Mouse (Mus musculus) lung, embryonic 15.5 days (tissue): ENCODE data around the gene Vwa7. TPM values are rescaled to one million over a fixed set of nuclear protein-coding genes. Genes with fewer than 3 reads are reported as not detected.

Experiments used
- ATAC-seq: fragments of 200-750 bp; cut with Nextera tagmentation; 2 replicates; pipeline ENCODE4 v1.8.0; 2017; ENCODE audit warnings: moderate number of reproducible peaks, borderline replicate concordance; ENCODE audit not compliant: low FRiP score, low TSS enrichment; ENCODE audit errors: extremely low read depth
- H3K27ac ChIP-seq: fragments of 300-500 bp; sonication (generic); 2 replicates; pipeline ENCODE4 v1.5.1; 2015; ENCODE audit warnings: moderate library complexity, mild to moderate bottlenecking, inconsistent platforms
- H3K27me3 ChIP-seq: fragments of 300-500 bp; sonication (generic); 2 replicates; pipeline ENCODE4 v1.6.1; 2015; ENCODE audit warnings: inconsistent platforms
- H3K36me3 ChIP-seq: fragments of 300-500 bp; sonication (generic); 2 replicates; pipeline ENCODE4 v1.6.1; 2015; ENCODE audit warnings: inconsistent platforms
- H3K4me1 ChIP-seq: fragments of 300-500 bp; sonication (generic); 2 replicates; pipeline ENCODE4 v1.6.1; 2015; ENCODE audit warnings: inconsistent platforms
- H3K4me2 ChIP-seq: fragments of 300-500 bp; sonication (generic); 2 replicates; pipeline ENCODE4 v1.6.1; 2015; ENCODE audit warnings: inconsistent platforms, mild to moderate bottlenecking, moderate library complexity
- H3K4me3 ChIP-seq: fragments of 300-500 bp; sonication (generic); 2 replicates; pipeline ENCODE4 v1.5.1; 2015; ENCODE audit warnings: mild to moderate bottlenecking, inconsistent platforms
- H3K9ac ChIP-seq: fragments of 300-500 bp; sonication (generic); 2 replicates; pipeline ENCODE4 v1.6.1; 2015; ENCODE audit warnings: inconsistent platforms
- H3K9me3 ChIP-seq: fragments of 300-500 bp; sonication (generic); 2 replicates; pipeline ENCODE4 v1.6.1; 2016; ENCODE audit warnings: inconsistent platforms
- WGBS: fragments of 180-500 bp; shearing (Covaris S2); methylation state at CpG from one replicate; pipeline ENCODE4 v1.1.7; 2015; 5-methylcytosine and 5-hydroxymethylcytosine counted together
- polyA plus RNA-seq: library from polyadenylated mRNA; unstranded; fragments of >200 nt; fragmentation: Nextera tagmentation; extraction: Ambion mirVana; gene quantifications from 2 replicates; pipeline ENCODE4 v1.2.1, GENCODE M21; 2015

Vwa7 gene
- polyA plus RNA-seq, 1 experiment from 2014 or later = 0.14 TPM

- no peak overlapping the region for H3K27ac ChIP-seq
- H3K9ac ChIP-seq = no peak overlapping the region
- no peaks in the 10 kb centered on the region for H3K9me3 ChIP-seq
- 90% methylated on average over 16 of the region's 16 CpGs for WGBS
- peaks cover 61% of the 10 kb centered on the region for H3K36me3 ChIP-seq
- H3K4me3 ChIP-seq = no peak overlapping the region
- no peaks in the 10 kb centered on the region for H3K27me3 ChIP-seq
- H3K4me1 ChIP-seq = no peaks in the 10 kb centered on the region
- no peak for ATAC-seq
- H3K4me2 ChIP-seq = no peak overlapping the region
These were observed 1.1 kb upstream of the Vwa7 start for GRCm38 (mm10) chr17:35015296-35015695.

GRCm38 (mm10) chr17:35016791-35017705 lies 669 bp downstream of the Vwa7 start:
- no peak for ATAC-seq
- no peaks in the 10 kb centered on the region for H3K9me3 ChIP-seq
- no peak overlapping the region for H3K4me2 ChIP-seq
- H3K4me3 ChIP-seq = no peak overlapping the region
- H3K36me3 ChIP-seq = peaks cover 43% of the 10 kb centered on the region
- no peak overlapping the region for H3K27ac ChIP-seq
- peaks cover 7% of the 10 kb centered on the region for H3K4me1 ChIP-seq
- 76% methylated on average over 10 of the region's 10 CpGs for WGBS
- no peaks in the 10 kb centered on the region for H3K27me3 ChIP-seq
- no peak overlapping the region for H3K9ac ChIP-seq

- peaks cover 9% of the 10 kb centered on the region for H3K4me1 ChIP-seq
- no peaks in the 10 kb centered on the region for H3K27me3 ChIP-seq
- H3K4me2 ChIP-seq = no peak overlapping the region
- no peak overlapping the region for H3K27ac ChIP-seq
- no peaks in the 10 kb centered on the region for H3K9me3 ChIP-seq
- H3K9ac ChIP-seq = no peak overlapping the region
- 69% methylated on average over 14 of the region's 14 CpGs for WGBS
- H3K4me3 ChIP-seq = no peak overlapping the region
- ATAC-seq = no peak
- peaks cover 37% of the 10 kb centered on the region for H3K36me3 ChIP-seq
These were observed 1.3 kb downstream of the Vwa7 start for GRCm38 (mm10) chr17:35017706-35018030.

GRCm38 (mm10) chr17:35018171-35018570 lies 1.8 kb downstream of the Vwa7 start:
- Histone ChIP-seq H3K36me3 (peaks cover 32% of the 10 kb centered on the region), H3K9me3 (no peaks in the 10 kb centered on the region), H3K4me3 (no peak overlapping the region), H3K27ac (no peak overlapping the region), H3K4me1 (peaks cover 9% of the 10 kb centered on the region), H3K9ac (no peak overlapping the region), H3K4me2 (no peak overlapping the region), H3K27me3 (no peaks in the 10 kb centered on the region)
- ATAC-seq = no peak
- 81% methylated on average over 3 of the region's 3 CpGs for WGBS

GRCm38 (mm10) chr17:35019894-35020293 lies 3.5 kb downstream of the Vwa7 start:
- no peak overlapping the region for H3K9ac ChIP-seq
- no peak overlapping the region for H3K4me3 ChIP-seq
- no peaks in the 10 kb centered on the region for H3K27me3 ChIP-seq
- H3K36me3 ChIP-seq = peaks cover 15% of the 10 kb centered on the region
- 72% methylated on average over 11 of the region's 11 CpGs for WGBS
- ATAC-seq = no peak
- peaks cover 9% of the 10 kb centered on the region for H3K4me1 ChIP-seq
- no peak overlapping the region for H3K4me2 ChIP-seq
- no peaks in the 10 kb centered on the region for H3K9me3 ChIP-seq
- H3K27ac ChIP-seq = no peak overlapping the region

GRCm38 (mm10) chr17:35020551-35020950 lies 4.2 kb downstream of the Vwa7 start:
- Histone ChIP-seq H3K9ac (no peak overlapping the region), H3K27me3 (no peaks in the 10 kb centered on the region), H3K4me3 (no peak overlapping the region), H3K36me3 (peaks cover 8% of the 10 kb centered on the region), H3K9me3 (no peaks in the 10 kb centered on the region), H3K4me2 (no peak overlapping the region), H3K27ac (no peak overlapping the region), H3K4me1 (peaks cover 12% of the 10 kb centered on the region)
- 80% methylated on average over 8 of the region's 8 CpGs for WGBS
- ATAC-seq = no peak

GRCm38 (mm10) chr17:35021163-35021808 lies 4.9 kb downstream of the Vwa7 start:
- Histone ChIP-seq H3K9ac (no peak overlapping the region), H3K27ac (peak overlapping the region; percentile 49), H3K36me3 (peaks cover under 1% of the 10 kb centered on the region; the same call in 1 of the 2 replicates), H3K27me3 (no peaks in the 10 kb centered on the region), H3K4me3 (no peak overlapping the region), H3K9me3 (no peaks in the 10 kb centered on the region), H3K4me2 (peak overlapping the region; percentile 32), H3K4me1 (peaks cover 20% of the 10 kb centered on the region)
- ATAC-seq = no peak
- WGBS = 9% methylated on average over 16 of the region's 17 CpGs

- no peaks in the 10 kb centered on the region for H3K36me3 ChIP-seq
- H3K9me3 ChIP-seq = no peaks in the 10 kb centered on the region
- peaks cover 25% of the 10 kb centered on the region for H3K4me1 ChIP-seq
- ATAC-seq = no peak
- H3K4me3 ChIP-seq = no peak overlapping the region
- no peaks in the 10 kb centered on the region for H3K27me3 ChIP-seq
- peak overlapping the region; percentile 49 for H3K27ac ChIP-seq
- no peak overlapping the region for H3K9ac ChIP-seq
- WGBS = 37% methylated on average over 6 of the region's 6 CpGs
- peak overlapping the region; percentile 32; the same call in 1 of the 2 replicates for H3K4me2 ChIP-seq
These were observed 5.6 kb downstream of the Vwa7 start for GRCm38 (mm10) chr17:35021842-35022477.

- peaks cover 30% of the 10 kb centered on the region for H3K4me1 ChIP-seq
- no peak overlapping the region for H3K4me3 ChIP-seq
- H3K27me3 ChIP-seq = no peaks in the 10 kb centered on the region
- H3K9me3 ChIP-seq = no peaks in the 10 kb centered on the region
- no peak overlapping the region for H3K9ac ChIP-seq
- peak overlapping the region; percentile 49 for H3K27ac ChIP-seq
- H3K4me2 ChIP-seq = no peak overlapping the region
- WGBS = 89% methylated on average over 8 of the region's 8 CpGs
- no peak for ATAC-seq
- H3K36me3 ChIP-seq = no peaks in the 10 kb centered on the region
These were observed 6.2 kb downstream of the Vwa7 start for GRCm38 (mm10) chr17:35022541-35023060.

- Histone ChIP-seq H3K4me1 (peaks cover 33% of the 10 kb centered on the region), H3K9ac (no peak overlapping the region), H3K4me2 (no peak overlapping the region), H3K9me3 (no peaks in the 10 kb centered on the region), H3K36me3 (no peaks in the 10 kb centered on the region), H3K27ac (no peak overlapping the region), H3K4me3 (no peak overlapping the region), H3K27me3 (no peaks in the 10 kb centered on the region)
- no peak for ATAC-seq
- WGBS = 79% methylated on average over 5 of the region's 5 CpGs
These were observed 6.8 kb downstream of the Vwa7 start for GRCm38 (mm10) chr17:35023221-35023620.

GRCm38 (mm10) chr17:35023756-35024155 lies 7.4 kb downstream of the Vwa7 start:
- Histone ChIP-seq H3K4me2 (no peak overlapping the region), H3K27me3 (no peaks in the 10 kb centered on the region), H3K36me3 (no peaks in the 10 kb centered on the region), H3K4me3 (no peak overlapping the region), H3K4me1 (peaks cover 33% of the 10 kb centered on the region), H3K27ac (no peak overlapping the region), H3K9ac (no peak overlapping the region), H3K9me3 (no peaks in the 10 kb centered on the region)
- WGBS = 63% methylated on average over 4 of the region's 4 CpGs
- ATAC-seq = no peak

- 53% methylated on average over 12 of the region's 13 CpGs for WGBS
- H3K27ac ChIP-seq = no peak overlapping the region
These were observed 7.9 kb downstream of the Vwa7 start for GRCm38 (mm10) chr17:35024261-35024660.

More at GRCm38 (mm10) chr17:35024261-35024660, 7.9 kb downstream of the Vwa7 start:
- Histone ChIP-seq H3K27me3 (no peaks in the 10 kb centered on the region), H3K4me2 (no peak overlapping the region), H3K9me3 (no peaks in the 10 kb centered on the region), H3K4me1 (peaks cover 33% of the 10 kb centered on the region), H3K9ac (no peak overlapping the region), H3K4me3 (no peak overlapping the region), H3K36me3 (no peaks in the 10 kb centered on the region)
- ATAC-seq = no peak
